Mouse (Mus musculus): ENCODE measurements around the gene Htra1. TPM values are rescaled to one million over a fixed set of nuclear protein-coding genes. Genes with fewer than 3 reads are reported as not detected.

Htra1 gene
- total and polyA plus RNA-seq, 3 experiments: not detected

- Histone ChIP-seq H3K79me2 (ENCODE audit: control insufficient read depth, insufficient read depth, low read length, poor library complexity) (no peaks in the 10 kb centered on the region), H3K9me3 (replicated peaks; ENCODE audit: insufficient read depth, low read length) (no peaks in the 10 kb centered on the region), H3K4me1 (ENCODE audit: control insufficient read depth in 1 of 2, insufficient read depth in 2 of 2, low read length in 2 of 2) (no peaks in the 10 kb centered on the region), H3K27ac (ENCODE audit: control insufficient read depth, low read depth, low read length) (no peak overlapping the region), H3K9ac (ENCODE audit: control insufficient read depth, low read depth, low read length, poor library complexity, severe bottlenecking) (no peak overlapping the region), H3K4me3 (ENCODE audit: control insufficient read depth in 1 of 2, insufficient read depth in 1 of 2, low read depth in 2 of 2, low read length in 2 of 2) (no peak overlapping the region), H3K36me3 (ENCODE audit: control insufficient read depth in 1 of 2, insufficient read depth in 2 of 2, low read length in 2 of 2) (no peaks in the 10 kb centered on the region), H3K27me3 (ENCODE audit: control insufficient read depth in 1 of 2, insufficient read depth in 2 of 2, low read length in 2 of 2) (no peaks in the 10 kb centered on the region)
- TF ChIP-seq MXI1 (IDR thresholded peaks at IDR 0.05; ENCODE audit: low read depth, low read length) (no peak), BHLHE40 (IDR thresholded peaks at IDR 0.05; ENCODE audit: borderline replicate concordance, low read depth, low read length) (no peak), GABPA (IDR thresholded peaks at IDR 0.05; ENCODE audit: low read depth, low read length) (no peak), MAZ (IDR thresholded peaks at IDR 0.05; ENCODE audit: low read depth, low read length) (no peak), CTCF (IDR thresholded peaks at IDR 0.05 in 2 of 3, conservative IDR thresholded peaks at IDR 0.05 in 1 of 3; ENCODE audit: control insufficient read depth in 1 of 3, insufficient read depth in 1 of 3, low read depth in 2 of 3, low read length in 3 of 3, poor library complexity in 1 of 3, severe bottlenecking in 1 of 3) (no peak), CHD1 (IDR thresholded peaks at IDR 0.05; ENCODE audit: low read depth, low read length) (no peak), SIN3A (IDR thresholded peaks at IDR 0.05; ENCODE audit: low read length) (no peak), E2F4 (IDR thresholded peaks at IDR 0.05; ENCODE audit: borderline replicate concordance, low read depth, low read length) (no peak), TCF12 (IDR thresholded peaks at IDR 0.05; ENCODE audit: low read depth, low read length) (no peak), HCFC1 (IDR thresholded peaks at IDR 0.05; ENCODE audit: low read depth, low read length) (no peak), MYC (IDR thresholded peaks at IDR 0.05; ENCODE audit: low read depth, low read length) (no peak), SMC3 (IDR thresholded peaks at IDR 0.05; ENCODE audit: low read depth, low read length) (no peak), ZC3H11A (IDR thresholded peaks at IDR 0.05; ENCODE audit: low read depth, low read length) (no peak), EP300 (IDR thresholded peaks at IDR 0.05; ENCODE audit: low read depth in 1 of 2, low read length in 2 of 2) (no peak), TBP (IDR thresholded peaks at IDR 0.05; ENCODE audit: low read depth, low read length) (no peak), MAX (IDR thresholded peaks at IDR 0.05; ENCODE audit: low read length) (no peak)
- DNase-seq (ENCODE audit: low read depth, low spot score): no peak
Measured at GRCm38 (mm10) chr7:130976305-130976935, 40.5 kb downstream of the Htra1 start.

GRCm38 (mm10) chr7:130977794-130978521 is 42.0 kb downstream of the Htra1 start:
- no peak for DNase-seq (ENCODE audit: low read depth, low spot score)
- H3K27me3 ChIP-seq (ENCODE audit: control insufficient read depth in 1 of 2, insufficient read depth in 2 of 2, low read length in 2 of 2): no peaks in the 10 kb centered on the region
- no peak overlapping the region for H3K9ac ChIP-seq (ENCODE audit: control insufficient read depth, low read depth, low read length, poor library complexity, severe bottlenecking)
- no peaks in the 10 kb centered on the region for H3K4me1 ChIP-seq (ENCODE audit: control insufficient read depth in 1 of 2, insufficient read depth in 2 of 2, low read length in 2 of 2)
- no peak overlapping the region for H3K27ac ChIP-seq (ENCODE audit: control insufficient read depth, low read depth, low read length)
- H3K4me3 ChIP-seq (ENCODE audit: control insufficient read depth in 1 of 2, insufficient read depth in 1 of 2, low read depth in 2 of 2, low read length in 2 of 2): no peak overlapping the region
- no peaks in the 10 kb centered on the region for H3K9me3 ChIP-seq (replicated peaks; ENCODE audit: insufficient read depth, low read length)
- H3K79me2 ChIP-seq (ENCODE audit: control insufficient read depth, insufficient read depth, low read length, poor library complexity): no peaks in the 10 kb centered on the region
- TF ChIP-seq ZKSCAN1 (IDR thresholded peaks at IDR 0.05; ENCODE audit: low read depth, low read length): no peak
- no peak for TF ChIP-seq GABPA (IDR thresholded peaks at IDR 0.05; ENCODE audit: low read depth, low read length)
- TF ChIP-seq TBP (IDR thresholded peaks at IDR 0.05; ENCODE audit: low read depth, low read length): no peak
- TF ChIP-seq GATA1 (IDR thresholded peaks at IDR 0.05; ENCODE audit: low read depth, low read length): no peak
- TF ChIP-seq POLR2A (IDR thresholded peaks at IDR 0.05; ENCODE audit: control insufficient read depth in 1 of 2, insufficient read depth in 1 of 2, low read depth in 1 of 2, low read length in 2 of 2, poor library complexity in 1 of 2): no peak
- no peak for TF ChIP-seq CTCF (IDR thresholded peaks at IDR 0.05 in 2 of 3, conservative IDR thresholded peaks at IDR 0.05 in 1 of 3; ENCODE audit: control insufficient read depth in 1 of 3, insufficient read depth in 1 of 3, low read depth in 2 of 3, low read length in 3 of 3, poor library complexity in 1 of 3, severe bottlenecking in 1 of 3)
- no peak for TF ChIP-seq SIN3A (IDR thresholded peaks at IDR 0.05; ENCODE audit: low read length)
- TF ChIP-seq USF2 (IDR thresholded peaks at IDR 0.05; ENCODE audit: borderline replicate concordance in 1 of 2, insufficient read depth in 1 of 2, low read depth in 1 of 2, low read length in 2 of 2): no peak
- no peak for TF ChIP-seq RCOR1 (IDR thresholded peaks at IDR 0.05; ENCODE audit: low read depth, low read length)
- no peak for TF ChIP-seq SMC3 (IDR thresholded peaks at IDR 0.05; ENCODE audit: low read depth, low read length)
- TF ChIP-seq ZNF384 (IDR thresholded peaks at IDR 0.05; ENCODE audit: low read depth, low read length): no peak
- no peak for TF ChIP-seq MAFK (IDR thresholded peaks at IDR 0.05; ENCODE audit: borderline replicate concordance, low read depth, low read length)
- no peak for TF ChIP-seq ZMIZ1 (IDR thresholded peaks at IDR 0.05; ENCODE audit: low read depth, low read length)
- H3K36me3 ChIP-seq (ENCODE audit: control insufficient read depth in 1 of 2, insufficient read depth in 2 of 2, low read length in 2 of 2): no peaks in the 10 kb centered on the region
